Mouse (Mus musculus) thymus, adult 2 months (tissue): Measurements from ENCODE around the gene Gm28230. TPM values are rescaled to one million over a fixed set of nuclear protein-coding genes. Genes with fewer than 3 reads are reported as not detected.

Experiments
- DNase-seq: peaks from one replicate; pipeline ENCODE4 v3.0.0; 2021
- H3K27ac ChIP-seq: fragments of 200-500 bp; 2 replicates; pipeline ENCODE4 v1.5.1; 2012; ENCODE audit warnings: low read length, control low read depth; ENCODE audit not compliant: control insufficient read depth, insufficient read depth
- H3K27me3 ChIP-seq: fragments of 200-500 bp; 2 replicates; pipeline ENCODE4 v1.6.1; 2012; ENCODE audit warnings: mild to moderate bottlenecking, low read length, moderate library complexity, mixed read lengths; ENCODE audit not compliant: control insufficient read depth, insufficient read depth
- H3K36me3 ChIP-seq: fragments of 200-500 bp; 2 replicates; pipeline ENCODE4 v1.6.1; 2012; ENCODE audit warnings: mild to moderate bottlenecking, low read length, moderate library complexity; ENCODE audit not compliant: control insufficient read depth, insufficient read depth
- H3K4me1 ChIP-seq: fragments of 200-500 bp; replicated peaks from 2 replicates; pipeline ENCODE4 v1.6.1; 2012; ENCODE audit warnings: low read length; ENCODE audit not compliant: control insufficient read depth, insufficient read depth
- H3K4me3 ChIP-seq: fragments of 200-500 bp; 2 replicates; pipeline ENCODE4 v1.5.1; 2012; ENCODE audit warnings: mild to moderate bottlenecking, low read length, control low read depth, moderate library complexity; ENCODE audit not compliant: control insufficient read depth, insufficient read depth
- CTCF ChIP-seq: fragments of 200-500 bp; IDR thresholded peaks from 2 replicates; pipeline ENCODE4 v1.5.1; 2012; ENCODE audit warnings: mild to moderate bottlenecking, control low read depth, low read length, moderate library complexity, borderline replicate concordance; ENCODE audit not compliant: control insufficient read depth, poor library complexity, insufficient read depth; ENCODE audit errors: extremely low read depth
- POLR2A ChIP-seq: fragments of 200-500 bp; IDR thresholded peaks from 2 replicates; pipeline ENCODE4 v1.6.1; 2012; ENCODE audit warnings: mild to moderate bottlenecking, low read length, control low read depth, moderate library complexity; ENCODE audit not compliant: control insufficient read depth, poor library complexity, insufficient read depth; ENCODE audit errors: extremely low read depth
- WGBS: fragments of 180-500 bp; shearing (Covaris S2); methylation state at CpG from one replicate; pipeline ENCODE4 v1.1.7; 2018; 5-methylcytosine and 5-hydroxymethylcytosine counted together
- polyA plus RNA-seq: library from polyadenylated mRNA; depleted of rRNA; stranded (reverse); fragments of >200 nt; gene quantifications from 2 replicates; pipeline ENCODE4 v1.2.3, GENCODE M21; 2012

Gene Gm28230
- polyA plus RNA-seq, 1 experiment, result 0.31 TPM

DNA sequence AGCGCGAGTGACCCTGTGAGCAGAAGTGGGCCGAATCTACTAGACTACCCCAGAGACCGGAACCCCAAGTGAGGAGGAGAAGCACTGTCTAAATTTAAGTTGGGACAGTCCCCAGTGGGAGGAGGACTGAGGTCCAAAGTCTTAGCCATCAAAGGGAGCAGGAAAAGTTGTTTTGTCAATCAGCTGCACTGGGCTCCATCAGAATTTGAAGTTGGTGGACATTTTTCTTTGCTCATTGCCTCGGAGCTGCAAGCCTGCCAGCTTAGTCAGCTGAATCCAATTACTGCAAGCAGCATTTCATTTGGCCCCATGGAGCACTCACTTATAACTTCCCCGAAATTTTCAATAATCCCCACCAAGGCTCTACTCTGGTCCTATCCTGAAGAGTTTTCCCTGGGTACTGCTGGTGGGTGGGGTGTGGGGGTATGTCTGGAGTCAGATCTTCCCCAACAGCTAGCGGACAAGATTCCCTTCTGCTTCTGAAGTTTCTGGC, 11.1 kb downstream of the Gm28230 start:
- TF ChIP-seq POLR2A (no peak), CTCF (no peak)
- Histone ChIP-seq H3K4me3 (no peak overlapping the region), H3K27me3 (peaks cover 40% of the 10 kb centered on the region), H3K36me3 (no peaks in the 10 kb centered on the region), H3K27ac (no peak overlapping the region), H3K4me1 (no peaks in the 10 kb centered on the region)
- 29% methylated on average over 7 of the region's 7 CpGs for WGBS
- DNase-seq, result no peak

DNA sequence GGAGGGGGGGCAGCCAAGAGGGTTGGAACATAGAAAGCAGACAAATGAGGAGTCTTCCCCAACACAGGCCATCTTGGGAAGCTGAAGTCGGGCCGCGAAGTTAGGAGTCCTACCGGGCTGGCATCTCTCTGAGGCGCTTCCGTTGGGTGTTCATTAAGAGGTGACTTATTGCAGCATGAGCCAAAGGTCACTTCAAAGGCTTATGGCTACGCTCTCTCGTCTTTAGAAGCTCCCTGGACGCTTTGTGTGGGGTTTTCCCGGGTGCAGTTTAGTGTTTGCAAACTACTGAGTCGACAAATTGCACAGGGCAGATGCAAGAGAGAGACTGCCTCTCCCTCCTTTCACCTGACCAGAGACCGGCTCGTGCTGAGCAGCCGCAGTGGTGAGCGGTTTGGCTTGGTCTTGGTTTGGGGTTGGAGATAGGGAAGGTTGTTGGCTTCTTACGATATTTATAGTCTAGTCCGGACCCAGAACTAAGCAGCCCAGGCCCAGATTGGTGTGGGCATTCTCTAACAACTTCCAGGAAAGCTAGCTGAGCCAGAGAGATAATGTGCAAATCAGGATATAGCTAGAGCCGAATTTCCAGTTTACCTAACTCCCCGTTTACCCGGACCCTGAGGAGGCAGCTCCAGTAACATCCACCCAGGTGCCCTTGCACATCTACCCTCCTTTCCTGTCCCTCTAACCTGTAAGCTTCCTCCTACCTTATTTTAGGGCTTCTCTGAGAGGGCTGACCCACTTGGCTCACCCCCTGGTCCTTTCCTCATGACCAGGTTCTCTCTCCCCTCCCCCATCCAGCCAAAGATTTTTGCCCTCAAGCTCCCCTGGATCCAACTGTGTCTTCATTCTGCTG, 12.3 kb downstream of the Gm28230 start:
- Histone ChIP-seq H3K27me3 (peaks cover 36% of the 10 kb centered on the region), H3K4me3 (no peak overlapping the region), H3K36me3 (no peaks in the 10 kb centered on the region), H3K27ac (no peak overlapping the region), H3K4me1 (no peaks in the 10 kb centered on the region)
- 9% methylated on average over 20 of the region's 20 CpGs for WGBS
- no peak for DNase-seq
- TF ChIP-seq CTCF (no peak), POLR2A (no peak)

DNA sequence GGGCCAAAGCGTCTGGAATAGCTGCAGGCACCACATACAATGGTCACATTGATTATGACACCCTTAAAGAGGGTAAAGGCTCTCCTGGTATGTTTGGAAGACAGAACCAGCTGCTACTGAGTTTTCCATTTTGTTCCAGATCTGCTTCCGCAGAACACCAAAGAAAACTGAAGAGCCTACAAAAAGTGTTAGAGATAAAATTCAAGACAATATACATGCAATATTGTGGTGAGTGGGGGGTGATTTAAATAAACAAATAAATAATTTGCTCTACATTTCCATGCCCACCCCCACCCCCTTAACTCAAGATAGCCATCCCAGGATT, 12.9 kb downstream of the Gm28230 start:
- TF ChIP-seq CTCF (no peak), POLR2A (no peak)
- 34% methylated on average over 2 of the region's 2 CpGs for WGBS
- Histone ChIP-seq H3K27me3 (peaks cover 39% of the 10 kb centered on the region), H3K4me1 (no peaks in the 10 kb centered on the region), H3K4me3 (no peak overlapping the region), H3K36me3 (no peaks in the 10 kb centered on the region), H3K27ac (no peak overlapping the region)
- no peak for DNase-seq

DNA sequence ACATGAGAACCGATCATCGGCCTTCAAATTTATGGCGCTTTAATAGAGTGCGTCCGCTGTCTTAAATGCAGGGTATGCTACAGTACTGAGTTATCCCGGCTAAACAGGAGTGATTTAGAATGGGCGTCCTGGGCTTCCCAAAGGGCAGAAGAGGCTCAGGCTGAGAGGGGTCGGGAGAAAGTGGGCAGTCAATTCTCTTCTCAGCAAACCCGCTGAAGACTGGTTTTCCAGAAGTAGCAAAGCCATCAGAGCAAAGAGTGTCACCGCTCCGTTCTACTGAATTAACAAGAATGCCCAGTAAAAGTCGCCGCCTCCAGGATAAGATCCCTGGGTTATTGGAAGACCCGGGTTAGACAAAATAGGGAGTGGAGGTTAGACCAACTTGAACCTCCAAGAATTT, 13.3 kb downstream of the Gm28230 start:
- no peak for DNase-seq
- Histone ChIP-seq H3K36me3 (no peaks in the 10 kb centered on the region), H3K4me3 (no peak overlapping the region), H3K27ac (no peak overlapping the region), H3K27me3 (peaks cover 39% of the 10 kb centered on the region), H3K4me1 (no peaks in the 10 kb centered on the region)
- no peak for TF ChIP-seq CTCF
- TF ChIP-seq POLR2A, result no peak
- 19% methylated on average over 14 of the region's 14 CpGs for WGBS

DNA sequence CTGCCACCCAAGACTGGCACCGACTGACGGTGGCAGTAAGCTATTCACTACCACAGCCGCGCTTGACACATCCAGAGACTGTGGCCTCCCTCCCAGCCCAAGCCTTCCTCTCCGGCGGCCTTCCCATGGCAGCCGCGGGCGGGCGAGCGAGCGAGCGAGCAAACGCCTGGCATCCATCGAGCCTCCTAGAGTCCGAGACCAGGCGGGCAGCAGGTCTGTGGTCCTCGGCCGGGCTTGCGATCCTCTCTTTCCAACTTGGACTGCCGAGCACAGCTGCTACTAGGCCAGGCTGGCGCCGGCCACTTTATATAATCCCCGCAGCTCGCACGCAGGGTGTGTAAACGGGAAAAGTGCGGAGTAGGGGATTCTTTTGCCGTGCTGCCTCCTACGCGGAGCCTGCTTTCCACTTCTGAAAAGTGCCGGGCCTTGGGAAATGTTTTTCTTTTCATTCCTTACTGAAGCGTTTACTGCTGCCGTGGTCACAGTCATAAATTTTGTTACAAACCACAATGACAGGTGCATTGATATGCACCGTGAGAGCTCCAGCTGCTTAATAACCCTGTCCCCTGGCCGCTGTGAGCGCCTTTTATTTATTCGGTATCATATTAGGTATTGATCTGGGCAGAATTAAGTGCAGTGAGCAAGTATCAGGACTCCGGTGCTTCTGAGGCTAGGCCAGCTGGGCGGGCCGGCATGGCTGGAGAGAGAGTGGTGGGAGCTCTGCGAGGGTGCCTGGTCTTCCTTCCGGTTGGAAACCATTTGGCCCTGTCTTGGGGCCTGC, 14.0 kb downstream of the Gm28230 start:
- no peaks in the 10 kb centered on the region for H3K36me3 ChIP-seq
- H3K27me3 ChIP-seq, result peaks cover 37% of the 10 kb centered on the region
- H3K4me3 ChIP-seq, result no peak overlapping the region
- no peak for DNase-seq
- no peaks in the 10 kb centered on the region for H3K4me1 ChIP-seq
- TF ChIP-seq POLR2A (no peak), CTCF (no peak)
- WGBS, result 9% methylated on average over 43 of the region's 43 CpGs
- no peak overlapping the region for H3K27ac ChIP-seq

DNA sequence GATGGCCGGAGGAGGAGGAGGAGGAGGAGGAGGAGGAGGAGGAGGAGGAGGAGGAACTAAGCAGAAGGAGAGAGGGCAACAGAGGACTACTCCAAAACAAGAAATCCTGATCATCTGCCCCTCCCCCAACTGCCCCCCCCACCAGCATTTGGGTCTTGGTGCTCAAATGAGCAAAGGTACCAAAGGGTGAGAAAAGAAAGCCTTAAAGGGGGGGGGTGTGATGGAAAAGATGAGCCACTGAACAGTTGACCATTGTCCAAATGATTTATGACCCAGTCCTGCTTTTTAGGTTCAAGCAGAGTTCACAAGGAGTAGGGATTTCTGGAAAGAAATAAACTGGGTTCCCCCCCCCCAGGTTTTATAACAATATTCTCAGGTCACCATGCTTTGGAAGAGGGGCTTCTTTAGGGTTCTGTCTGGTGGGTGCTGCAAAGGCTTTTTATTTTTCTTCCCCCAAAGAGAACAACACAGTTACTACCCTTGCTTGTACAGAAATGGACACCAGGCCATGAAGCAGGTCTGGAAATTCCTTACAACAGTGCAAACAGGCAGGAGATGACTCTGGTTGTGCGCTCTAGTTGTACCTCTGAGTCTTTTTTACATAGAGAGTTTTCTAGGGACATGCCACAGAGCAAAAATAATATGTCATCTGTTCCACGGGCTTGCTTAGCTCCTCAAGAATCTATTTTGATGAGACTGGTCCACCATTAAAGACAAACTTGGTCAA, 14.9 kb downstream of the Gm28230 start:
- Histone ChIP-seq H3K4me3 (no peak overlapping the region), H3K27me3 (peaks cover 43% of the 10 kb centered on the region), H3K36me3 (no peaks in the 10 kb centered on the region), H3K4me1 (no peaks in the 10 kb centered on the region), H3K27ac (no peak overlapping the region)
- TF ChIP-seq POLR2A, result no peak
- 77% methylated on average over 2 of the region's 3 CpGs for WGBS
- no peak for DNase-seq
